Mouse (Mus musculus) lung, adult 18-20 months (tissue): Measurements from ENCODE around the gene Gnb4.
A peak's percentile ranks its signal among the peaks of the same experiment; 100 is the strongest.

Source experiments
- DNase-seq, 2 experiments: peaks; one replicate each; pipeline ENCODE4 v3.0.0; 2022; ENCODE audit warnings: mixed read lengths in 2 of 2

Gene Gnb4

DNA sequence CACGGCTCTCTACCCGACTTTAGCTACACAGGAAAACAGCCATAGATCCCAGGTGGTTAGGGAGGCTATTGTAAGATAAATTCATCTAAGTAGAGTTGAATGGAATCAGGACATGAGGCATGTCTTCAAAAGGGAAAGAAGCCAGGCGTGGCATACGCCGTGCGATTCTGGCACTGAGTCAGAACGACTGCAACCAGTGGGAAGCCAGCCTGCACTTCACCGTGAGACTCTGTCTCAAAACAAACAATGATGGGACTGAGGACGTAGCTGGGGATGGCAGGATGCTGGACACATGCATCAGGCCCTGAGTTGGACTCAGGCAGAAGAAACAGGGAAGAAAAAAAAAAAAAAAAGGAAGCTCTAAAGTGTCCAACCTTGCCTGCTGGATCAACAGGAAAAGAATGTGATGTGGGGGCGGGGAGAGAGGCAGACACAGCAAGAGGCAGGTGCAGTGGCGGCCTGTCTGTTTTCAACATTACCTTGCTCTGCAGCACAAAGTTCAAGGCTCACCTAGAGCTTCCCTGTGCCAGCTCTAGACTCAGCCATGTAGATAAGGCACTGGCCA lies 4.7 kb downstream of the Gnb4 start:
- no peak for DNase-seq

GRCm38 (mm10) chr3:32610560-32610959 lies 5.8 kb downstream of the Gnb4 start:
- peak; percentile 30 to 54 for DNase-seq

- no peak for DNase-seq
Measured at GRCm38 (mm10) chr3:32609233-32609632, 7.2 kb downstream of the Gnb4 start.

DNA sequence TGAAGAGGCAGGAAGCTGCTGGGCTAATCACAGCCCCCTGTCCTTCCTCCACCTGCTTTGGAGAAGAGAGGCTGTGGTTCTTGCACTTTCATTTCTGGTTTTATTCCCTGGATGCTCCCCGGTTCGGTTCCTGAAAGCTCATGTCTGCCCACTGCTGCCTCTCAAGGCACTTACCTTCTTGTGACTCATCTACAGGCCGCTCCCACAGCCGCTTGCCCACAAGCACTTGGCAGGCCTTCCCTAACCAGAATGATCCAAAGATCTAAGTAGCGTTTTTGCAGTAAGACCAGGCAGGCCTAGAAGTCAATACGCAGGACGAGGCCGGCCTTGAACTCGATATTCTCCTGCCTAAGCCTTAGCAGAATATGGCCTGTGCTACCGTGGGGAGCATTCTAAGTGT lies 15.3 kb downstream of the Gnb4 start:
- no peak for DNase-seq

- no peak for DNase-seq
Measured at GRCm38 (mm10) chr3:32599328-32599727, 17.1 kb downstream of the Gnb4 start.

DNA sequence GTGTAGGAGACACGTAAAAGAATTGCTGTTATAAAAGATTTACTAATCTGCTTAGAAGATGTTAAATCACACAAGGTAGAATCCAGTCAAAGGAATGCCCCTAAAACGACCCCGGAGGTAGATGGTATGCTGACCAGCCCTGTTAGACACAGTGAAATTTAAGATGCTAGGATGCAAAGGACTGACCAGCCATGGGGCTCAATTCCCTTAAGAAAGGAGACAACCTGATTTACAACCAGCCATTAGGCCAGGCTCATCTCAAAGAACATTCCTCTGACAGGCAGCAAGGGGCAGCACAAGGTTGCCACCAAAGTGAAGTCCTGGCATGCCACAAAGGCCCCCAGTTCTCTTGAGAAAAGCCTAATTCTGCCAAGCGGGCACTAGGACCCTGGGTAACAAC lies 21.3 kb downstream of the Gnb4 start:
- DNase-seq: no peak

GRCm38 (mm10) chr3:32586274-32586673 lies 30.1 kb downstream of the Gnb4 start:
- DNase-seq: no peak

DNA sequence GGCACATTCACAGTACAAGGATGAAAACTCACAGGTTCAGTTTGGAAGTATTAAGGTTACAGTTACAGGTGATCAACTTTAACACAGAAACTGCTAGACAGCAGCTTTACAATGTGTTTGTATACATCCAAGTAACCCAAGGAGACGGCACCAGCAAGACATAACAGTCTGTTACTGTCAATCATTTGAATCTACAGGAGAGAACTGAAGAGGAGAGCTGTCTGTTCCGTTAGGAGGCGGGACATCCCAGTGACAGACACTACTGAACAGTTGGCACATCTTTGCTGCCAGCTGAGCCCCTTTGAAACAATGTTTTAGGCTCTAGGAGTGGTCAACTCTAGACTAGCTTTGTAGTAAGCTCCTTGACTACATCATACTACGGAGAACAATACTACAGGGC lies 32.9 kb downstream of the Gnb4 start:
- DNase-seq: no peak

DNA sequence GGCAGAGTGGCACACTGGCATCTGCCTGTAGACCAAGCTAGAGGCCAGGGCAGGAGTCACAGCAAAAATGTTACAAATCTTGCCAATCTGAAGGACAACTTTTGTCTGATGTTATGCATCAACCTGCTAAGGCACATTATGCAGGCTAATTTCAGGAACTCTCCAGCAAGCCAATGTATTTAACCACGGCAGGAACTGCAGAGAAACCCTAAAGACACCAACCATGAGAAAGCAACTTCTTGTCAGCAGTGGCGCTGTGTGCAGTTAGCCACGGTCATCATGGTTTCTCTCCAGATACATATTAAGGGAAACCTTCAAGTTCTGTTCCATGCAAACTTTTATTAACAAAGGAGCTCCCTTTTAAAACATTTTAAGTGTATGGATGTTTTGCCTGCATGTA lies 34.5 kb downstream of the Gnb4 start:
- no peak for DNase-seq

DNA sequence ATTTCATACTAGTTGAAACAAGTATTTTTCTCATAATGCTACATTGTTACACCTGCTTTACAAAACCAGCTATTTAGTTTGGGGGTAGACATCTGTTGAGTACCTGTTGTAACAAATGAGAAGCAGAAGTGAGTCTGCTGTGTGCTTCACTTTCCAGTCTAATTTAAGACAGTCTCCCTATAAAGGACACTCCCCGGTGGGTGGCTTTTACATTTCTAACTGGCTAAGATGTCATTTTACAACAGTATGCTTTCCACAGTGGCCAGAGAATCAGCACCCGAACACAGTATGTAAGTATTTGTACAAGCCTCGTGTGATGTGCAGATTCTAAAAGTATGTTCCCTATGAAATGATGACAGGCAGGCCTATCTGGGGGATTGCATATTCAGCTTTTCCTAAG lies 35.6 kb downstream of the Gnb4 start:
- no peak for DNase-seq

DNA sequence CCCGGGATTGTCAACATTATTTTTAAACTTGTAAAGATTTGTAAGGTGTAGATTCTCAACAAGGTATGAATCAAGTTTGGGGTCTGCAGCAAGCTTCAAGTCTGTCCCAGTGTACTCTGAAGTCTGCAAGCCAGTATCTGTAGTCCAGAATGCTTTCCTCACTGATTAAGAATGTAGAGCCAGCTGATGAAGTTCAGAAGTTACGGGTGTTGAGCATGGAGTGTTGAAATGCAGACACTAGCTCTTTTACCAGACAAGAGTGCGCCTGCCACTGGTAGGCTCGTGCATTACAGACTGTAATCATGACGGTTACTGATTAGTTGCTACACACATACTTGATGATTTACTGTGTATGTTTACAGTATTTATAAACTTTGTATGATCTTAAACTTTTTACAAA lies 37.6 kb downstream of the Gnb4 start:
- DNase-seq: no peak

DNA sequence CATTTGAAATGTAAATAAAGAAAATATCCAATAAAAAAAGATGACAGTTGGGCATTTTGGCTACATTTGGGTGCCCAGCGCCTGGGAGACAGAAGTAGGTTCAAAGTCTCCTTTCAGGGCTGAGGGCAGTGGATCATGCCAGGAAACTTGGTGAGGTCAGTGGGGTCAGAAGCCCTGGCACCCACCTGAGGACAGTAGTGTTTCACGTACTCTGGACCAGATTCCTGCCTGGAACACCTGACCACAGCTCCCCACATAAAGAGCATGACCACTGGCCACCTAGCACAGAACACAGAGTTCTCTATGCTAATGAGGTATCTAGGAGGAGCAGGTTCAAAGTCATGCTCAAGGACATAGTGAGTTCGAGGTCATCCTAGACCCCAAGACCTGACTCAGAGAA lies 41.2 kb downstream of the Gnb4 start:
- DNase-seq: no peak

- no peak for DNase-seq
Measured at GRCm38 (mm10) chr3:32573881-32574280, 42.5 kb downstream of the Gnb4 start.

DNA sequence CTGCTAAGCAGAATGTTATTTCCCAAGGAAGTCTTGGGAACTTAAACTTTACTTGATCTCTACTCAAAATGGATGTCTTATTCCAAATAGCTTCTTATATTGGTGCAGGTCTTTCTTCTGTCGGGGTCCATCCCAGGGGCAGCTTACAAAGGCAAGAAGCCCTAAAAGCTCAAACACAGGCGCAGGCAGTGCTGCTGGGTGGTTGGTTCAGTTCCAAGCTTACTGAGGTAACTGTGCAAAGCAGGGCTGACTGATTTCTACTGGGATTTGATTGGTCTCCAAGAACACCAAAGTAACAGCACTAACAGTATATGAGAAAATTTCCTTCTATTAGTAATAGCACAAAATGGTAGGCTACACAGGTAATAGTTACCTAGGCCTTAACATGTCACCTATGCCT lies 43.3 kb downstream of the Gnb4 start:
- no peak for DNase-seq

- no peak for DNase-seq
Measured at GRCm38 (mm10) chr3:32563401-32563800, 53.0 kb downstream of the Gnb4 start.

- DNase-seq: no peak
Measured at GRCm38 (mm10) chr3:32553061-32553460, 63.3 kb downstream of the Gnb4 start.

GRCm38 (mm10) chr3:32538091-32538490 lies 78.3 kb downstream of the Gnb4 start:
- no peak for DNase-seq

GRCm38 (mm10) chr3:32537556-32537955 lies 78.8 kb downstream of the Gnb4 start:
- peak; percentile 51 to 74 for DNase-seq

DNA sequence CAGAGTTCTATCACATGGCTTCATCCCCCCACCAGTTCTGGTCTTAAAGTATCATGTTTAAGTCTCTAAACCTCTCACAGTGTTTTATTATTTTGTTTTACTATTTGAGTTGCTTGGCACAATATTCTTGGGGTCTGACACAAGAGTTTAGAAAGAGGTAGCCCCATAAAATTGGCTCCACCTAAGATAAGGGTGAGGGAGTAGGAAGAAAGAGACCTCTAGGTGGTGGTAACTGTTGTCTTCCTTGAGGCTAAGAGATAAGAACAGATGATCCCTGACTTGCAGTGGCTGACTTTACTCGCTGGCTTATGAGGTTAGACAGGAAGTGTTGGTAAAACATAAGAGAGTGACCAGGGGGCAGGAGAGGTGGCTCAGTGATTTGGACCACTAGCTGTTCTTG lies 80.7 kb downstream of the Gnb4 start:
- no peak for DNase-seq
